Mouse (Mus musculus) bone marrow, adult 2 months (tissue): ENCODE measurements at regions not wholly inside any gene's neighbourhood (a gene's known extent, or its start where the extent isn't known, plus 50 kb on each side); places are given as distances from the start of the nearest gene placed in this dataset.

Experiments
- H3K27ac ChIP-seq: fragments of 200-500 bp; 2 replicates; pipeline ENCODE4 v1.5.1; 2012; ENCODE audit warnings: low read depth, mild to moderate bottlenecking, control low read depth, inconsistent platforms, low read length; ENCODE audit not compliant: control insufficient read depth, poor library complexity, insufficient read depth
- H3K4me1 ChIP-seq: fragments of 200-500 bp; 2 replicates; pipeline ENCODE4 v1.6.1; 2011; ENCODE audit warnings: low read length; ENCODE audit not compliant: control insufficient read depth, insufficient read depth
- H3K4me3 ChIP-seq: fragments of 200-500 bp; replicated peaks from 2 replicates; pipeline ENCODE3; 2011; ENCODE audit warnings: mild to moderate bottlenecking, low read depth, low read length, control low read depth; ENCODE audit not compliant: control insufficient read depth
- CTCF ChIP-seq: fragments of 200-500 bp; IDR thresholded peaks from 2 replicates; pipeline ENCODE4 v1.5.1; 2011; ENCODE audit warnings: low read length, control low read depth; ENCODE audit not compliant: control insufficient read depth, insufficient read depth
- POLR2A ChIP-seq: fragments of 200-500 bp; IDR thresholded peaks from 2 replicates; pipeline ENCODE4 v1.6.1; 2011; ENCODE audit warnings: low read depth, mild to moderate bottlenecking, control low read depth, low read length, borderline replicate concordance; ENCODE audit not compliant: control insufficient read depth
- WGBS: fragments of 180-500 bp; shearing (Covaris S2); methylation state at CpG from one replicate; pipeline ENCODE4 v1.1.7; 2018; 5-methylcytosine and 5-hydroxymethylcytosine counted together

- no peak overlapping the region for H3K27ac ChIP-seq
- TF ChIP-seq CTCF (no peak), POLR2A (no peak)
- no peaks in the 10 kb centered on the region for H3K4me1 ChIP-seq
- WGBS, result 86% methylated on average over 1 of the region's 1 CpGs
- no peak overlapping the region for H3K4me3 ChIP-seq
These were observed 959.0 kb downstream of the Slc22a22 start for GRCm38 (mm10) chr15:56518379-56518778.

GRCm38 (mm10) chr15:56516095-56516494 lies 961.3 kb downstream of the Slc22a22 start:
- no peak overlapping the region for H3K4me3 ChIP-seq
- WGBS, result 61% methylated on average over 2 of the region's 2 CpGs
- TF ChIP-seq POLR2A (no peak), CTCF (no peak)
- H3K4me1 ChIP-seq, result no peaks in the 10 kb centered on the region
- H3K27ac ChIP-seq, result no peak overlapping the region

GRCm38 (mm10) chr15:56498774-56499173 lies 978.7 kb downstream of the Slc22a22 start:
- TF ChIP-seq POLR2A, result no peak
- no peak for TF ChIP-seq CTCF
- H3K4me1 ChIP-seq, result no peaks in the 10 kb centered on the region
- 63% methylated on average over 3 of the region's 3 CpGs for WGBS
- no peak overlapping the region for H3K27ac ChIP-seq
- no peak overlapping the region for H3K4me3 ChIP-seq

- 75% methylated on average over 4 of the region's 4 CpGs for WGBS
- Histone ChIP-seq H3K4me1 (no peaks in the 10 kb centered on the region), H3K27ac (no peak overlapping the region), H3K4me3 (no peak overlapping the region)
- TF ChIP-seq CTCF (no peak), POLR2A (no peak)
These were observed 979.7 kb downstream of the Slc22a22 start for GRCm38 (mm10) chr15:56497757-56498156.

GRCm38 (mm10) chr15:56496355-56496754 lies 981.1 kb downstream of the Slc22a22 start:
- 74% methylated on average over 2 of the region's 2 CpGs for WGBS
- TF ChIP-seq CTCF (no peak), POLR2A (no peak)
- Histone ChIP-seq H3K4me3 (no peak overlapping the region), H3K27ac (no peak overlapping the region), H3K4me1 (no peaks in the 10 kb centered on the region)

GRCm38 (mm10) chr15:56485931-56486330 lies 991.5 kb downstream of the Slc22a22 start:
- Histone ChIP-seq H3K4me1 (no peaks in the 10 kb centered on the region), H3K4me3 (no peak overlapping the region), H3K27ac (no peak overlapping the region)
- 67% methylated on average over 3 of the region's 3 CpGs for WGBS
- TF ChIP-seq POLR2A, result no peak

GRCm38 (mm10) chr15:56484693-56485092 lies 992.7 kb downstream of the Slc22a22 start:
- H3K27ac ChIP-seq, result no peak overlapping the region
- H3K4me1 ChIP-seq, result no peaks in the 10 kb centered on the region
- no peak overlapping the region for H3K4me3 ChIP-seq
- TF ChIP-seq POLR2A, result no peak
- no peak for TF ChIP-seq CTCF
- WGBS, result 62% methylated on average over 3 of the region's 3 CpGs

- no peak overlapping the region for H3K4me3 ChIP-seq
- no peaks in the 10 kb centered on the region for H3K4me1 ChIP-seq
- no peak overlapping the region for H3K27ac ChIP-seq
- TF ChIP-seq POLR2A (no peak), CTCF (no peak)
These were observed 997.7 kb downstream of the Slc22a22 start for GRCm38 (mm10) chr15:56479682-56480081.

- Histone ChIP-seq H3K4me1 (no peaks in the 10 kb centered on the region), H3K4me3 (no peak overlapping the region), H3K27ac (no peak overlapping the region)
- 46% methylated on average over 3 of the region's 3 CpGs for WGBS
- no peak for TF ChIP-seq CTCF
- no peak for TF ChIP-seq POLR2A
These were observed 998.4 kb downstream of the Slc22a22 start for GRCm38 (mm10) chr15:56479015-56479414.
